Mouse (Mus musculus) heart, postnatal 0 days (tissue): Measurements from ENCODE around the gene Tgfbi. TPM values are rescaled to one million over a fixed set of nuclear protein-coding genes. Genes with fewer than 3 reads are reported as not detected.
A peak's percentile ranks its signal among the peaks of the same experiment; 100 is the strongest.

ENCODE experiments used
- ATAC-seq: fragments of 200-750 bp; cut with Nextera tagmentation; 2 replicates; pipeline ENCODE4 v1.8.0; 2017; ENCODE audit warnings: low read depth, moderate number of reproducible peaks, moderate library complexity; ENCODE audit not compliant: insufficient read depth
- DNase-seq: peaks from one replicate; pipeline ENCODE4 v3.0.0-alpha.2; 2016; ENCODE audit warnings: low spot score
- H3K27ac ChIP-seq: fragments of 300-500 bp; sonication (generic); 2 replicates; pipeline ENCODE4 v1.5.1; 2014; ENCODE audit warnings: low read depth, mild to moderate bottlenecking
- H3K27me3 ChIP-seq: fragments of 300-500 bp; sonication (generic); 2 replicates; pipeline ENCODE4 v1.6.1; 2014; ENCODE audit warnings: low read length, mixed read lengths; ENCODE audit not compliant: control insufficient read depth, insufficient read depth
- H3K36me3 ChIP-seq: fragments of 300-500 bp; sonication (generic); replicated peaks from 2 replicates; pipeline ENCODE4 v1.6.1; 2014; ENCODE audit warnings: low read length, mixed read lengths; ENCODE audit not compliant: control insufficient read depth, insufficient read depth
- H3K4me1 ChIP-seq: fragments of 300-500 bp; sonication (generic); 2 replicates; pipeline ENCODE4 v1.6.1; 2014; ENCODE audit warnings: antibody characterized with exemption; ENCODE audit not compliant: control insufficient read depth, insufficient read depth
- H3K4me2 ChIP-seq: fragments of 300-500 bp; sonication (generic); 2 replicates; pipeline ENCODE4 v1.6.1; 2014; ENCODE audit warnings: low read depth, mild to moderate bottlenecking, low read length, moderate library complexity
- H3K4me3 ChIP-seq: fragments of 300-500 bp; sonication (generic); 2 replicates; pipeline ENCODE4 v1.5.1; 2014; ENCODE audit warnings: low read depth, low read length
- H3K9ac ChIP-seq: fragments of 300-500 bp; sonication (generic); replicated peaks from 2 replicates; pipeline ENCODE4 v1.6.1; 2014; ENCODE audit warnings: low read depth, low read length, mixed read lengths
- H3K9me3 ChIP-seq: fragments of 300-500 bp; sonication (generic); replicated peaks from 2 replicates; pipeline ENCODE4 v1.6.1; 2016; ENCODE audit warnings: low read length; ENCODE audit not compliant: control insufficient read depth
- CTCF ChIP-seq: IDR thresholded peaks from 2 replicates; pipeline ENCODE4 v1.5.1; 2016; ENCODE audit warnings: antibody characterized with exemption, control low read depth, low read depth
- EP300 ChIP-seq: IDR thresholded peaks from 2 replicates; pipeline ENCODE4 v1.6.1; 2016; ENCODE audit warnings: antibody characterized with exemption, low read depth
- WGBS: fragments of 180-500 bp; shearing (Covaris S2); extraction: QIAGEN DNeasy Blood & Tissue Kit; methylation state at CpG from one replicate; pipeline ENCODE4 v1.1.7; 2014; 5-methylcytosine and 5-hydroxymethylcytosine counted together
- polyA plus RNA-seq: library from polyadenylated mRNA; unstranded; fragments of >200 nt; fragmentation: Nextera tagmentation; extraction: Ambion mirVana; gene quantifications from 2 replicates; pipeline ENCODE4 v1.2.1, GENCODE M21; 2015
- total RNA-seq: library from RNA; depleted of rRNA; stranded (reverse); fragments of >200 nt; gene quantifications from 2 replicates; pipeline ENCODE4 v1.2.3, GENCODE M21; 2014; ENCODE audit warnings: low replicate concordance

Tgfbi gene
- total and polyA plus RNA-seq, 2 experiments from 2014 or later: 24.3 to 31.3 TPM

- 0 out of 2 replicates have a peak overlapping the region, but pooled peaks have one; percentile 11 for H3K9ac ChIP-seq
- ATAC-seq (peak; percentile 90), DNase-seq (peak; percentile 63)
- no peaks in the 10 kb centered on the region for H3K27me3 ChIP-seq
- 6% methylated on average over 6 of the region's 6 CpGs for WGBS
- no peak overlapping the region; the same call in 1 of the 2 replicates for H3K4me3 ChIP-seq
- H3K9me3 ChIP-seq: no peaks in the 10 kb centered on the region
- H3K4me1 ChIP-seq: peaks cover 12% of the 10 kb centered on the region
- no peak for TF ChIP-seq EP300
- no peak for TF ChIP-seq CTCF
- peak overlapping the region; percentile 69 for H3K27ac ChIP-seq
- peak overlapping the region; percentile 13; the same call in 1 of the 2 replicates for H3K4me2 ChIP-seq
- H3K36me3 ChIP-seq: no peaks in the 10 kb centered on the region
Measured at GRCm38 (mm10) chr13:56581961-56582434, 27.3 kb upstream of the Tgfbi start.

DNA sequence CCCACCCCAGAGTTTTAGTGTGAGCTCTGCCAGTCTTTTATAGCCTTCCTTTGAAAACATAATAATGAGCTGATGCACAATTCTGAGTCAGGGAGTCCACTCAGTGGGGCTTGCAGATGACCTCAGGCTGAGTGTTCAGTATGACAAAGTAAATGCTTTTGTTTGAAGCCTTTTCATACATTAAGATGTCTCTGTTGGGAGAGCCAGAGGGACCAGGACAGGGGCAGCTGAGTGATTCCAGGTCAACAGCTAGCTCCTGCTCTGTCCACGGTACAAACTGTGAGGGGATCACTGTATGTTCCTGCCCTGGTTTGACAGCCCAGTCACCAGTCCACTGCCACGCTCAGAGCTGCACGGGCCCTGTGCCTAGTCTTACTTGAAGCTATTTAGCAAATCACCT lies 26.6 kb upstream of the Tgfbi start:
- TF ChIP-seq CTCF: no peak
- no peak for TF ChIP-seq EP300

GRCm38 (mm10) chr13:56586046-56586445 lies 23.3 kb upstream of the Tgfbi start:
- Histone ChIP-seq H3K9me3 (no peaks in the 10 kb centered on the region), H3K4me2 (no peak overlapping the region), H3K36me3 (no peaks in the 10 kb centered on the region), H3K27ac (0 out of 2 replicates have a peak overlapping the region, but pooled peaks have one; percentile 12), H3K4me1 (peaks cover 27% of the 10 kb centered on the region), H3K27me3 (no peaks in the 10 kb centered on the region), H3K4me3 (no peak overlapping the region), H3K9ac (no peak overlapping the region)
- TF ChIP-seq EP300: peak; percentile 38; the same call in 1 of the 2 replicates
- TF ChIP-seq CTCF: no peak
- WGBS: 50% methylated on average over 3 of the region's 3 CpGs
- no peak for ATAC-seq
- peak; percentile 51 for DNase-seq

More for the DNA sequence above, 26.6 kb upstream of the Tgfbi start:
- 63% methylated on average over 3 of the region's 3 CpGs for WGBS
- Histone ChIP-seq H3K27ac (no peak overlapping the region), H3K9me3 (no peaks in the 10 kb centered on the region), H3K9ac (no peak overlapping the region), H3K4me1 (peaks cover 12% of the 10 kb centered on the region), H3K27me3 (no peaks in the 10 kb centered on the region), H3K4me3 (no peak overlapping the region), H3K4me2 (no peak overlapping the region), H3K36me3 (no peaks in the 10 kb centered on the region)
- no peak for DNase-seq
- no peak for ATAC-seq

GRCm38 (mm10) chr13:56588454-56589117 lies 20.7 kb upstream of the Tgfbi start:
- WGBS: 71% methylated on average over 14 of the region's 14 CpGs
- no peak overlapping the region for H3K4me2 ChIP-seq
- peaks cover 19% of the 10 kb centered on the region; the same call in 1 of the 2 replicates for H3K4me1 ChIP-seq
- DNase-seq (no peak), ATAC-seq (no peak)
- no peak overlapping the region for H3K4me3 ChIP-seq
- TF ChIP-seq EP300: no peak
- no peak for TF ChIP-seq CTCF
- no peaks in the 10 kb centered on the region for H3K36me3 ChIP-seq
- H3K27ac ChIP-seq: no peak overlapping the region
- H3K27me3 ChIP-seq: no peaks in the 10 kb centered on the region
- no peak overlapping the region for H3K9ac ChIP-seq
- H3K9me3 ChIP-seq: no peaks in the 10 kb centered on the region

DNA sequence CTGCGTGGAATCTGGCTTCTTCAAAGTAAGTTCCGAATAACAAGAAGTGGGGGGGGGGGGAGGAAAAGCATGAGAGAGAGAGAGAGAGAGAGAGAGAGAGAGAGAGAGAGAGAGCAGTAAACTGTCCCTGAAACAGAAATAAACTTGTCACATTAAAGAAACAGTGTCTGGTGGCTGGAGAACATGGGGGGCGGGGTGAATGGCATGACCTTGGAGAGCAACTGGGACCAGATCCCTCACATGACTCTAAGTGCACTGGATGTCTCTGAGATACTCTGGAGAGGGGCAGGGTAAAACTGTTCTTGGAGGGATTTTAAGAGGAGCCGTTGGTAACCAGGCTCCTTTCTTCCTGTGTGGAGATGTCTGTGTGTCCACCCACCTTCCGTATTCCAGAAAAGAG lies 19.1 kb upstream of the Tgfbi start:
- WGBS: 48% methylated on average over 5 of the region's 5 CpGs
- no peak overlapping the region for H3K4me2 ChIP-seq
- no peak overlapping the region for H3K27ac ChIP-seq

More for the DNA sequence above, 19.1 kb upstream of the Tgfbi start:
- Histone ChIP-seq H3K36me3 (no peaks in the 10 kb centered on the region), H3K9me3 (no peaks in the 10 kb centered on the region), H3K4me1 (peaks cover 36% of the 10 kb centered on the region), H3K4me3 (no peak overlapping the region), H3K9ac (no peak overlapping the region), H3K27me3 (no peaks in the 10 kb centered on the region)
- TF ChIP-seq EP300 (no peak), CTCF (no peak)
- ATAC-seq: 0 out of 2 replicates have a peak, but pooled peaks have one; percentile 31
- DNase-seq: no peak
